Mouse (Mus musculus): Measurements from ENCODE around the gene Phldb2. TPM values are rescaled to one million over a fixed set of nuclear protein-coding genes. Genes with fewer than 3 reads are reported as not detected.

Gene Phldb2
- total and polyA plus RNA-seq, 3 experiments, result not detected

GRCm38 (mm10) chr16:45798591-45798990 lies 154.8 kb downstream of the Phldb2 start:
- H3K4me3 ChIP-seq (ENCODE audit: control insufficient read depth in 1 of 2, insufficient read depth in 1 of 2, low read depth in 2 of 2, low read length in 2 of 2), result no peak overlapping the region
- H3K9ac ChIP-seq (ENCODE audit: control insufficient read depth, low read depth, low read length, poor library complexity, severe bottlenecking), result no peak overlapping the region
- H3K4me1 ChIP-seq (ENCODE audit: control insufficient read depth in 1 of 2, insufficient read depth in 2 of 2, low read length in 2 of 2), result no peaks in the 10 kb centered on the region
- H3K36me3 ChIP-seq (ENCODE audit: control insufficient read depth in 1 of 2, insufficient read depth in 2 of 2, low read length in 2 of 2), result no peaks in the 10 kb centered on the region
- DNase-seq (ENCODE audit: low read depth, low spot score), result no peak
- H3K79me2 ChIP-seq (ENCODE audit: control insufficient read depth, insufficient read depth, low read length, poor library complexity), result no peaks in the 10 kb centered on the region
- no peak overlapping the region for H3K27ac ChIP-seq (ENCODE audit: control insufficient read depth, low read depth, low read length)
- no peak for TF ChIP-seq POLR2AphosphoS2 (IDR thresholded peaks at IDR 0.05; ENCODE audit: low read length)
- no peak for TF ChIP-seq GATA1 (IDR thresholded peaks at IDR 0.05; ENCODE audit: low read depth, low read length)
- no peak for TF ChIP-seq HCFC1 (IDR thresholded peaks at IDR 0.05; ENCODE audit: low read depth, low read length)
- TF ChIP-seq KAT2A (conservative IDR thresholded peaks at IDR 0.05; ENCODE audit: low read depth, low read length), result no peak
- no peak for TF ChIP-seq GABPA (IDR thresholded peaks at IDR 0.05; ENCODE audit: low read depth, low read length)
- no peak for TF ChIP-seq MAX (IDR thresholded peaks at IDR 0.05; ENCODE audit: low read length)
- TF ChIP-seq MEF2A (IDR thresholded peaks at IDR 0.05; ENCODE audit: extremely low read depth, insufficient replicate concordance, low read depth, low read length, poor library complexity, severe bottlenecking), result no peak
- no peak for TF ChIP-seq TCF12 (IDR thresholded peaks at IDR 0.05; ENCODE audit: low read depth, low read length)
- no peak for TF ChIP-seq NRF1 (IDR thresholded peaks at IDR 0.05; ENCODE audit: insufficient read depth, low read depth, low read length, poor library complexity, severe bottlenecking)
- no peak for TF ChIP-seq USF1 (IDR thresholded peaks at IDR 0.05; ENCODE audit: low read depth, low read length)
- no peaks in the 10 kb centered on the region for H3K27me3 ChIP-seq (ENCODE audit: control insufficient read depth in 1 of 2, insufficient read depth in 2 of 2, low read length in 2 of 2)
- no peaks in the 10 kb centered on the region for H3K9me3 ChIP-seq (replicated peaks; ENCODE audit: insufficient read depth, low read length)

GRCm38 (mm10) chr16:45796815-45797214 lies 156.6 kb downstream of the Phldb2 start:
- Histone ChIP-seq H3K27ac (ENCODE audit: control insufficient read depth, low read depth, low read length) (no peak overlapping the region), H3K27me3 (ENCODE audit: control insufficient read depth in 1 of 2, insufficient read depth in 2 of 2, low read length in 2 of 2) (peaks cover 0 to 2% of the 10 kb centered on the region in 2 experiments; a peak in 1 of 4 replicates), H3K4me1 (ENCODE audit: control insufficient read depth in 1 of 2, insufficient read depth in 2 of 2, low read length in 2 of 2) (no peaks in the 10 kb centered on the region), H3K9ac (ENCODE audit: control insufficient read depth, low read depth, low read length, poor library complexity, severe bottlenecking) (no peak overlapping the region), H3K4me3 (ENCODE audit: control insufficient read depth in 1 of 2, insufficient read depth in 1 of 2, low read depth in 2 of 2, low read length in 2 of 2) (no peak overlapping the region), H3K9me3 (replicated peaks; ENCODE audit: insufficient read depth, low read length) (no peaks in the 10 kb centered on the region), H3K79me2 (ENCODE audit: control insufficient read depth, insufficient read depth, low read length, poor library complexity) (no peaks in the 10 kb centered on the region), H3K36me3 (ENCODE audit: control insufficient read depth in 1 of 2, insufficient read depth in 2 of 2, low read length in 2 of 2) (no peaks in the 10 kb centered on the region)
- no peak for DNase-seq (ENCODE audit: low read depth, low spot score)
- TF ChIP-seq MAX (IDR thresholded peaks at IDR 0.05; ENCODE audit: low read length) (no peak), RAD21 (IDR thresholded peaks at IDR 0.05; ENCODE audit: low read depth, low read length) (no peak), RCOR1 (IDR thresholded peaks at IDR 0.05; ENCODE audit: low read depth, low read length) (no peak), CHD1 (IDR thresholded peaks at IDR 0.05; ENCODE audit: low read depth, low read length) (no peak), TBP (IDR thresholded peaks at IDR 0.05; ENCODE audit: low read depth, low read length) (no peak), MYC (IDR thresholded peaks at IDR 0.05; ENCODE audit: low read depth, low read length) (no peak), SIN3A (IDR thresholded peaks at IDR 0.05; ENCODE audit: low read length) (no peak), JUND (IDR thresholded peaks at IDR 0.05; ENCODE audit: low read depth, low read length) (no peak), ELF1 (IDR thresholded peaks at IDR 0.05; ENCODE audit: low read depth, low read length) (no peak), MAFK (IDR thresholded peaks at IDR 0.05; ENCODE audit: borderline replicate concordance, low read depth, low read length) (no peak), KAT2A (conservative IDR thresholded peaks at IDR 0.05; ENCODE audit: low read depth, low read length) (no peak)
